Mouse (Mus musculus): ENCODE measurements around the gene Sptlc2. TPM values are rescaled to one million over a fixed set of nuclear protein-coding genes. Genes with fewer than 3 reads are reported as not detected.

Sptlc2 gene
- total RNA-seq (2021): 214 and 293 TPM in 2 replicates
- long read RNA-seq, full-length matches to known transcripts: 107 of 121 reads
- long read RNA-seq, partial matches to known transcripts: 1 of 121 reads
- long read RNA-seq, other reads (novel, unspliced or antisense): 13 of 121 reads

DNA sequence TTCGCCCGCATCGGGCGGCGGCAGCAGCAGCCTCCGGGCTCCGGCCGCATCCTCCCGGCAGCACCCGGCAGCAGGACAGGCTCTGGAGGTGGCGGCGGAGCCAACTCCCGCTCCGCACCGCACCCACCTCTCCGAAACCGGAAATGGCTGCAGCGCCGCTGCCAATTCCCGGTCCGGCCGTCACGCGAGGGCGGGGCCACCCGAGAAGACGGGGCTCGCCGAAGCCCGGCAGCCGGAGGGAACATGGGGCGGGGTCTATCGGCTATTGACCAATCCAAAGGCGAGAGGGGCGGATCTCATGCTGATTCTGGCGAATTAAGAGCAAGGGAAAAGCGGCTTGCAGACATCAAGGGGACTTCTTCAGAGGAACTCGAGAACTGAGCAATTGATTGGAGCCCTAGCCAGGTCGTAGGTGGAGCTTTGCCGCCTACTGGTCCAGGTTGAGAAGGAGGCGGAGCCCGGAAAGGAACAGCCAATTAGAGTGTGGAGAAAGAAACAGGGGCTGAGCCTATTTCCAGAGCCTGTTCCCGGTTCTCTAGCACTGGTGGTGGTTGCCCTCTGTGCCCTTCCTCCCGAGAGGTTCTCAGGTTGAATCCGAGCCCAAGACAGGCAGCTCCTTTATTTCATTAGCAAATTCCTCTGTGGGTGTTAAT, at the start of gene Sptlc2:
TSS of gene Sptlc2 (minus strand) at position 234 of the 653 bp plus-strand sequence.
- DNase-seq: peak; percentile 99

- no peak for DNase-seq
These were observed 40.7 kb upstream of the Sptlc2 start for GRCm38 (mm10) chr12:87428885-87429284.

DNA sequence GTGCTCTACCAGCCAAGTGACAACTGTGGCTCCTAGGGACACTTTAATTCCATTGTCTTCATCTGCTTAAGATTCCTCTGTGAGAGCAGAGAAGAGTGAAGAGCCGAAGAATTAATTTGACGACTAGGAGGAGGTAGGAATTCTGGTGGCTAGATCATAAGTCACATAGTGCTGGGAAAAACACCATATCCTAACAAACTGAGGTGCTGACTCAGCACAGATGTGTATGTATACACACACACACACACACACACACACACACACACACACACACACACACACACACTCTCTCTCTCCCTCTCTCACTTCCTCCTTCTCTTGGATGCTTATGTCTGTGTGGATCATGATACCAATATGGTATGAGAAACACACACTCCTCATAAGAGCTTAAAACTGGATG, 40.1 kb upstream of the Sptlc2 start:
- no peak for DNase-seq

GRCm38 (mm10) chr12:87426354-87427031, 38.3 kb upstream of the Sptlc2 start:
- no peak for DNase-seq

GRCm38 (mm10) chr12:87424516-87424915, 36.4 kb upstream of the Sptlc2 start:
- DNase-seq: no peak

DNA sequence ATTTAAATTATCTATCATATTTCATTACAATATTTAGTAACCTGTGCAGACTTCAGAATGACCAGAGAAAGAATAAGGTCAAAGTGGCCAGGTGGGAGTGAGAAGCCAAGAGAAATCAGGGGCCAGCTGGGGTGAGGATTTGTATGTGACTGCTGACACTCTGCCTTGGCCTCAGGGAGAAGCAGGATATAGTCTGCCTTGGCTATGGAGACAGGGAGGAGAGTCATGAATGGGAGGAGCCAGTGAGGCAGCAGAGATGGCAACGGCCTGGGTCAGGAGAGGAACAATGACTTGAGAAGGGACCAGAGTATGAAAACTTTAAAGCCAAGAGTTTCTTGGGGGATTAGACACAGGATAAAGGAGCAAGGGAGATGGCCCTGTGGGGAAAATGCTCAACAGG, 35.5 kb upstream of the Sptlc2 start:
- DNase-seq: no peak

GRCm38 (mm10) chr12:87421708-87422507, 33.8 kb upstream of the Sptlc2 start:
- no peak for DNase-seq

DNA sequence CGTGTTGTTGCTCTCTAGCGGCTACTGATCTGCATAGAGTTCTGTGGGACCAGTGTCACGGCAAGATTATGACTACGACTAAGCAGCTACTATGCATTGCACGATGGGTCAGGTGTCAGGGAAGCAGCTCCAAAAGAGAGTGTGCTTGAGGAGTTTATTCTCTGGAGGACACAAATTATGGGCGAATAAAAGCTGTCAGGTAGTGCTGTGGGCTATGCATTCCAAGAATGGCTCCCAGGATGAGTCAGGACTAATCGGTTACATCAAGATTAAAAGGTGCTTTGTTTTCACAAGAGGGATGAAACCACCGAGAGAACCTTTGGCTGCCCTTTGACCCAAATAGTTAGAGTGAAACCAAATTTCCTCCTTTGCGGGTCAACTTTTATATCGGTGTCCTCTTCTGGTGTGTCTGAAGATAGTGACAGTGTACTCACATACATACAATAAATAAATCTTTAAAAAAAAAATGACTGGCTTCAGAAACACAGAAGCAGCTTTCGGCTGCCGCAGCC, 31.9 kb upstream of the Sptlc2 start:
- DNase-seq: no peak

GRCm38 (mm10) chr12:87418921-87419320, 30.8 kb upstream of the Sptlc2 start:
- DNase-seq: no peak

- DNase-seq: peak; percentile 62
These were observed 28.5 kb upstream of the Sptlc2 start for GRCm38 (mm10) chr12:87416690-87417089.

- DNase-seq: no peak
These were observed 27.2 kb upstream of the Sptlc2 start for GRCm38 (mm10) chr12:87415358-87415757.

- DNase-seq: peak; percentile 72
These were observed 25.1 kb upstream of the Sptlc2 start for GRCm38 (mm10) chr12:87413179-87413790.

DNA sequence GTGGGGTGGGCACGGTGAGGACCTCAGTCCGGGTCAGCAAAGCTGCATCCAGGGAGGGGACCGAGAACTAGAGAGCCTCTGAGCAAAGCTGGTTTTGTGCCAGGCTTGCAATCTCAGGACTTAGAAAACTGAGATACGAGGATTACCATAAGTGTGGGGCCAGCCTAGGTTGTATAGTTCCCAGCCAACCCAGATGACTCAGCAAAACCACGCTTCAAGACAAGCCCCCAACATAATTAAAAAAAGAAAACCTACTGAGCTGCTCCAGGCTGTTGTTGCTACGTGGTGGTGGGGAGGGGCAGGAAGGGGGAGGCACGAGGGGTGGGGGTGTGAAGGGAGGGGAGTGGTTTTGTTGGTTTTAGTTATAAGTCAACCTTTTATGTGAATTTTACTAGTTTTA, 22.8 kb upstream of the Sptlc2 start:
- DNase-seq: no peak

GRCm38 (mm10) chr12:87409123-87409522, 21.0 kb upstream of the Sptlc2 start:
- DNase-seq: no peak

- DNase-seq: peak; percentile 57
These were observed 19.9 kb upstream of the Sptlc2 start for GRCm38 (mm10) chr12:87407869-87408605.

GRCm38 (mm10) chr12:87405721-87406120, 17.6 kb upstream of the Sptlc2 start:
- no peak for DNase-seq

DNA sequence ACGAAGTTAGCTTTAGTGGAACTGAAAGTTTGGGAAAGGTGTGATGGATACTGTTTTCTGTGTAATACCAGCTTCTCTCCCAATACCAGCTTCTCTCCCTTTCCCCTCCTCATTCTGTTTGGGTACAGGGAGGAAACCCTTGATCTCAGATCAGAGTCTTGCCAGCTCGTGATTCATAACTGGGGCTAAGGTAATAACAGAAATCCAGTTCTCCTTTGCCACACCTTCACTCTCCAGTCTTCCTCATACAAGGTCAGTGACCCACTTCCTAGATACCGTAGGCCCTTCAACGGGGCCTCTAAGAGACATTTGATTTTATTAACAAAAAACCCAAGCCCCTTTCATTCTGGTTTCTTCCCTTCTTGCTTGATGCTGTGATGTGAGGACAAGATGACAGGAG, 17.0 kb upstream of the Sptlc2 start:
- DNase-seq: no peak

DNA sequence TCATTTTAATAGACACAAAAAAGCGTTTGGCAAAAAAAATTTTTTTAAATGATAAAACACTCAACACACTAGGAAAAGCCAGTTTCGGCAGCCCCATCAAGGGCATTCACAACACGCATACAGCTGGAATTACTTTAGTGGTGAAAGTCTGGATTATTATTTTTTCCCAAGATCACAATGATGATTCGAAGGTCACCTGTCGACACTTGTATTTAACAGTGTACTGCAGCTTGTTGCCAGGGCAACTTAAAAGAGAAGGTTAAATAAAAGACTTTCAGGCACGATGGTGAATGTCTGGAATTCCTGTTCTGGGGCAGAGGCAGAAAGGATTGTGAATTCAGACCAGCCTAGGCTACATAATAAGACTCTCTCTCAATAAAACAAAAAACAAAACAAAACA, 13.7 kb upstream of the Sptlc2 start:
- no peak for DNase-seq

GRCm38 (mm10) chr12:87399119-87399819, 11.1 kb upstream of the Sptlc2 start:
- no peak for DNase-seq

- DNase-seq: peak; percentile 25
These were observed 9.8 kb upstream of the Sptlc2 start for GRCm38 (mm10) chr12:87397811-87398417.
